Mouse (Mus musculus): ENCODE results near the gene Scn3b. TPM values are rescaled to one million over a fixed set of nuclear protein-coding genes. Genes with fewer than 3 reads are reported as not detected.
A peak's percentile ranks its signal among the peaks of the same experiment; 100 is the strongest.

Gene Scn3b
- polyA plus RNA-seq, 1 experiment = 3.2 TPM

DNA sequence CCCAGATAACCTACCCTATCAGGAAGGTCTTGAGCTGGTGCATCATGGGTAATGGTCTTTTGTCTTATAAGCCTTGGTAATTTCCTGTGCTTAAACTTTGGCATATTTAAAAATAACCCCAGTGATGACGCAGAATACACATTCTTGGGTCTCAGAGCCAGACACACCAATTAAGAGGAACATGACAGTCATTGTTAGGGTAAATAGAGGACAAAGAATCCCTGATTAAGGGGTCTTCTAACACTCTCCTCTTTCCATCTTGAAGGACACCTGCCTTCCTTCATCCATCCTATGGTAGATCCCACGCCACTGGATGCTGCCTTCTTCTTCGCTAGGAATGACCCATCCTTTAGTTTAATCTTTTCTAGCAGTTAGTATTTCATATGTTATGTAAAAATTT is 53.4 kb downstream of the Scn3b start:
- H3K4me3 ChIP-seq (ENCODE audit: insufficient read depth, low read length) = no peak overlapping the region
- H3K4me1 ChIP-seq (ENCODE audit: control insufficient read depth, insufficient read depth, low read length) = no peaks in the 10 kb centered on the region
- H3K27ac ChIP-seq (ENCODE audit: insufficient read depth, low read length) = peak overlapping the region; percentile 96
- TF ChIP-seq CTCF (IDR thresholded peaks at IDR 0.05; ENCODE audit: borderline replicate concordance, insufficient read depth, low read length) (no peak), POLR2A (IDR thresholded peaks at IDR 0.05; ENCODE audit: low read depth, low read length) (no peak)

DNA sequence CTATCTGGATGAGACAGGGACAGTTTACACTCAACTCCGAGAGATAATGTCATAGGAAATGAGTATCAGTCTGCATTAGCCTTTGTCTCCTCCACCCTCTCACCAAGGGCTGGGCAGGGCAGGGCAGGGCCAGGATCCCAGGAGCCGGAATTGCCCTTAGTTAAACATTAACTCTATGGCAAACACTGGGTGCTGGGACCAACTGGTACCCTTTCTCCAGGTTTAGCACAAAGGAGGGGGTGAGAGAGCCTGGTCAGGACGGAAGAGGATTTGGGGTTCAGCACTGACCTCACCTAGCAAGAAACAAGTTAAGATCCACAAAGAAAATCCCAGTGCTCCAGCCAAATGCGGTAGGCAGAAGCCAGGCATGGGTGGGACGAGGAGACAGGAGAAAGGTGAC is 54.2 kb downstream of the Scn3b start:
- no peak for TF ChIP-seq POLR2A (IDR thresholded peaks at IDR 0.05; ENCODE audit: low read depth, low read length)
- TF ChIP-seq CTCF (IDR thresholded peaks at IDR 0.05; ENCODE audit: borderline replicate concordance, insufficient read depth, low read length) = no peak
- Histone ChIP-seq H3K4me3 (ENCODE audit: insufficient read depth, low read length) (no peak overlapping the region), H3K4me1 (ENCODE audit: control insufficient read depth, insufficient read depth, low read length) (no peaks in the 10 kb centered on the region), H3K27ac (ENCODE audit: insufficient read depth, low read length) (no peak overlapping the region)

- no peak for TF ChIP-seq CTCF (IDR thresholded peaks at IDR 0.05; ENCODE audit: borderline replicate concordance, insufficient read depth, low read length)
- TF ChIP-seq POLR2A (IDR thresholded peaks at IDR 0.05; ENCODE audit: low read depth, low read length) = no peak
- Histone ChIP-seq H3K4me3 (ENCODE audit: insufficient read depth, low read length) (no peak overlapping the region), H3K4me1 (ENCODE audit: control insufficient read depth, insufficient read depth, low read length) (no peaks in the 10 kb centered on the region), H3K27ac (ENCODE audit: insufficient read depth, low read length) (no peak overlapping the region)
These were observed 54.8 kb downstream of the Scn3b start for GRCm38 (mm10) chr9:40323773-40324172.

DNA sequence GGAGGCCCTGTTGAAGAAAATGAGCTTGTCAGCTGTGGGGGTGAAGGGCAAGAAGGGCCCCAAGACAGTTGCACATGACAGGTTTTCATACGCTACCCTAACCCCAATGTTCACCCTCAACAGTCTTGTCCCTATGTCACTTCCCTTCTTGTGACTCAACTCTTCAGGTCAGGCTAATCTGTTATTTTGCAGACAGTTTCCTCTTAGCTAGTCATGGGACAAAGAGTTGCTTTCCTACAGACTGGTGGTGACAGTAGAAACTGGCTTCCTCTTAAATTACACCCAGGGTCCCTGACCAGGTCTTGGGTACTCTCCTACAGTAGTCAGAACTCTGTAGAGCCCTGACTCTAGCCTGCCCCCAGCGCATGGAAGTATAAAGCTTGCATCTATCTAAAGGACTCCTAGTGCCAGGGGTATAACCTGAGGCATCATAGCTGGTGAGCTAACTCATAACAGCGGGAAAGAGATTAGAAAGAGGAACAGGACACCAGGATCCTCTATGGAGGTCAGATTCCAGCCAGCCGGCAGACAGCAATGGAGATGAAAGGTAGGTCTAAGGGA is 55.3 kb downstream of the Scn3b start:
- Histone ChIP-seq H3K4me3 (ENCODE audit: insufficient read depth, low read length) (no peak overlapping the region), H3K4me1 (ENCODE audit: control insufficient read depth, insufficient read depth, low read length) (no peaks in the 10 kb centered on the region), H3K27ac (ENCODE audit: insufficient read depth, low read length) (no peak overlapping the region)
- TF ChIP-seq POLR2A (IDR thresholded peaks at IDR 0.05; ENCODE audit: low read depth, low read length) = no peak
- no peak for TF ChIP-seq CTCF (IDR thresholded peaks at IDR 0.05; ENCODE audit: borderline replicate concordance, insufficient read depth, low read length)

DNA sequence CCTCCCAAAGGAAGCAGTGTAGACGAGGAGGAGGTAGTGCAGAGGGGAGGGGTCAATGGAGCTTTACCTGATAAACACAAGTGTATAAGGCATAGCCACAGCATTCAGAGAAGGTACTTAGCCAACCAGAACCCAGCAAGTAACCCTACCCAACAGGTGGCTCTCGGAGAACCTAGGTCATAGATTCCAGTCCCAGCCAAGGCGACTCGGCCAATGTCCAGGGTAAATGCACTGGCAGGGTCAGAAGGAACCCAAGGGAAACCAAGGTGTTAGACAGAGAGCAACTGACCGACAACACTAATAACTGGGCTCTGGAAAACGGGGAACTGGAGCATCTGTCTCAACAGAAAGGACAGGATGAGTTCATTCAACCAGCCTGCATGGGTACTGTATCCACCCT is 55.8 kb downstream of the Scn3b start:
- TF ChIP-seq CTCF (IDR thresholded peaks at IDR 0.05; ENCODE audit: borderline replicate concordance, insufficient read depth, low read length) = no peak
- TF ChIP-seq POLR2A (IDR thresholded peaks at IDR 0.05; ENCODE audit: low read depth, low read length) = no peak
- H3K27ac ChIP-seq (ENCODE audit: insufficient read depth, low read length) = no peak overlapping the region
- no peaks in the 10 kb centered on the region for H3K4me1 ChIP-seq (ENCODE audit: control insufficient read depth, insufficient read depth, low read length)
- H3K4me3 ChIP-seq (ENCODE audit: insufficient read depth, low read length) = no peak overlapping the region

DNA sequence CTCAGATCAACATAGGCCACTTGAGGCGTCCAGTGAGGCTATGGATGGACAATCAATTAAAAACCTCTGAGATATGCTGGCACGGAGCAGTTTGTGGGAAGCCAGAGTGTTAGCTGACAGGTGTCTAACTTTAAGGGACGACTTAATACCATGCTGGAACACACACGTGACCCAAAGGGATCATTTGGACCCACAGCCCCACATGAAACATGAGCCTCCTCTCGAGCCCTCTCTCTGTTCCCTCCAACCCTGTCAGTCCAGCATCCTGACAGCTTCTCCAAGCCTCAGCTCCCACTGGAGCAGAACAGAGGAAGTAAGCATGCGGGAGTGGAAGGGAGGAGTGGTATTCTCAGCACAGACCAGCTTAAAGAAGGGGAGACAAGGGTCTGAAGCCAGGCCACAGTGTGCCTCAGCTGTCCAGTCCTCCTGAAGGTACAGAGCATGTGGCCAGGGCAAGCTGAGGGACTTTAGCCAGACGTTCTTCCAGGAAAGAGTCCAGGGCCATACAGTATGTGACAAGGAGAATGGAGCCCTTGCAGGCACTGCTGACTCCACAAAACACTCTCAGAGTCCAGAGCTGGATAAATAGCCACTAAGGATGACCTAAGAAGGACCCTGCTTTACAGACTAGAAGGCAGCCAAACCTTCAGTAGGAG is 57.4 kb downstream of the Scn3b start:
- H3K27ac ChIP-seq (ENCODE audit: insufficient read depth, low read length) = no peak overlapping the region
- no peak overlapping the region for H3K4me3 ChIP-seq (ENCODE audit: insufficient read depth, low read length)
- H3K4me1 ChIP-seq (ENCODE audit: control insufficient read depth, insufficient read depth, low read length) = no peaks in the 10 kb centered on the region
- TF ChIP-seq POLR2A (IDR thresholded peaks at IDR 0.05; ENCODE audit: low read depth, low read length) = no peak
- TF ChIP-seq CTCF (IDR thresholded peaks at IDR 0.05; ENCODE audit: borderline replicate concordance, insufficient read depth, low read length) = no peak

- Histone ChIP-seq H3K4me3 (ENCODE audit: insufficient read depth, low read length) (no peak overlapping the region), H3K27ac (ENCODE audit: insufficient read depth, low read length) (no peak overlapping the region), H3K4me1 (ENCODE audit: control insufficient read depth, insufficient read depth, low read length) (no peaks in the 10 kb centered on the region)
- TF ChIP-seq CTCF (IDR thresholded peaks at IDR 0.05; ENCODE audit: borderline replicate concordance, insufficient read depth, low read length) = peak; percentile 99
- no peak for TF ChIP-seq POLR2A (IDR thresholded peaks at IDR 0.05; ENCODE audit: low read depth, low read length)
These were observed 61.8 kb downstream of the Scn3b start for GRCm38 (mm10) chr9:40330609-40331382.

GRCm38 (mm10) chr9:40331411-40332286 is 62.6 kb downstream of the Scn3b start:
- H3K4me1 ChIP-seq (ENCODE audit: control insufficient read depth, insufficient read depth, low read length) = no peaks in the 10 kb centered on the region
- H3K27ac ChIP-seq (ENCODE audit: insufficient read depth, low read length) = no peak overlapping the region
- TF ChIP-seq CTCF (IDR thresholded peaks at IDR 0.05; ENCODE audit: borderline replicate concordance, insufficient read depth, low read length) (no peak), POLR2A (IDR thresholded peaks at IDR 0.05; ENCODE audit: low read depth, low read length) (no peak)
- H3K4me3 ChIP-seq (ENCODE audit: insufficient read depth, low read length) = no peak overlapping the region

- H3K27ac ChIP-seq (ENCODE audit: insufficient read depth, low read length) = no peak overlapping the region
- H3K4me1 ChIP-seq (ENCODE audit: control insufficient read depth, insufficient read depth, low read length) = peaks cover 3% of the 10 kb centered on the region
- TF ChIP-seq POLR2A (IDR thresholded peaks at IDR 0.05; ENCODE audit: low read depth, low read length) (no peak), CTCF (IDR thresholded peaks at IDR 0.05; ENCODE audit: borderline replicate concordance, insufficient read depth, low read length) (no peak)
- no peak overlapping the region for H3K4me3 ChIP-seq (ENCODE audit: insufficient read depth, low read length)
These were observed 63.3 kb downstream of the Scn3b start for GRCm38 (mm10) chr9:40332326-40332725.

All from embryonic fibroblast, embryonic 13.5 days (primary cell).